Mouse (Mus musculus): ENCODE results near the gene Esrrg.

- TF ChIP-seq POLR2A (IDR thresholded peaks at IDR 0.05; ENCODE audit: extremely low read depth, insufficient read depth, low read length) (no peak), CTCF (IDR thresholded peaks at IDR 0.05; ENCODE audit: low read depth, low read length) (no peak)
Measured at GRCm38 (mm10) chr1:188164251-188164650, 555.7 kb downstream of the Esrrg start.

Data from liver, adult 2 months (tissue).